Mouse (Mus musculus): ENCODE measurements around the gene Spo11. TPM values are rescaled to one million over a fixed set of nuclear protein-coding genes. Genes with fewer than 3 reads are reported as not detected.
A peak's percentile ranks its signal among the peaks of the same experiment; 100 is the strongest.

The Spo11 gene
- polyA plus RNA-seq, 1 experiment: 0.67 TPM

GRCm38 (mm10) chr2:172937326-172938190 lies 39.9 kb upstream of the Spo11 start:
- H3K4me1 ChIP-seq (ENCODE audit: control insufficient read depth, insufficient read depth, low read length): no peaks in the 10 kb centered on the region
- no peak overlapping the region for H3K27ac ChIP-seq (ENCODE audit: insufficient read depth, low read length)
- TF ChIP-seq POLR2A (IDR thresholded peaks at IDR 0.05; ENCODE audit: extremely low read depth, insufficient read depth, low read length) (no peak), CTCF (IDR thresholded peaks at IDR 0.05; ENCODE audit: extremely low read depth, insufficient read depth, low read length) (no peak)
- no peak overlapping the region for H3K4me3 ChIP-seq (ENCODE audit: insufficient read depth, low read length)

GRCm38 (mm10) chr2:172938761-172939638 lies 38.5 kb upstream of the Spo11 start:
- Histone ChIP-seq H3K4me3 (ENCODE audit: insufficient read depth, low read length) (peak overlapping the region; percentile 38), H3K27ac (ENCODE audit: insufficient read depth, low read length) (no peak overlapping the region), H3K4me1 (ENCODE audit: control insufficient read depth, insufficient read depth, low read length) (no peaks in the 10 kb centered on the region)
- TF ChIP-seq POLR2A (IDR thresholded peaks at IDR 0.05; ENCODE audit: extremely low read depth, insufficient read depth, low read length): no peak

GRCm38 (mm10) chr2:172939639-172940002 lies 37.9 kb upstream of the Spo11 start:
- Histone ChIP-seq H3K4me1 (ENCODE audit: control insufficient read depth, insufficient read depth, low read length) (no peaks in the 10 kb centered on the region), H3K4me3 (ENCODE audit: insufficient read depth, low read length) (peak overlapping the region; percentile 38), H3K27ac (ENCODE audit: insufficient read depth, low read length) (no peak overlapping the region)
- TF ChIP-seq CTCF (IDR thresholded peaks at IDR 0.05; ENCODE audit: extremely low read depth, insufficient read depth, low read length) (no peak), POLR2A (IDR thresholded peaks at IDR 0.05; ENCODE audit: extremely low read depth, insufficient read depth, low read length) (no peak)

DNA sequence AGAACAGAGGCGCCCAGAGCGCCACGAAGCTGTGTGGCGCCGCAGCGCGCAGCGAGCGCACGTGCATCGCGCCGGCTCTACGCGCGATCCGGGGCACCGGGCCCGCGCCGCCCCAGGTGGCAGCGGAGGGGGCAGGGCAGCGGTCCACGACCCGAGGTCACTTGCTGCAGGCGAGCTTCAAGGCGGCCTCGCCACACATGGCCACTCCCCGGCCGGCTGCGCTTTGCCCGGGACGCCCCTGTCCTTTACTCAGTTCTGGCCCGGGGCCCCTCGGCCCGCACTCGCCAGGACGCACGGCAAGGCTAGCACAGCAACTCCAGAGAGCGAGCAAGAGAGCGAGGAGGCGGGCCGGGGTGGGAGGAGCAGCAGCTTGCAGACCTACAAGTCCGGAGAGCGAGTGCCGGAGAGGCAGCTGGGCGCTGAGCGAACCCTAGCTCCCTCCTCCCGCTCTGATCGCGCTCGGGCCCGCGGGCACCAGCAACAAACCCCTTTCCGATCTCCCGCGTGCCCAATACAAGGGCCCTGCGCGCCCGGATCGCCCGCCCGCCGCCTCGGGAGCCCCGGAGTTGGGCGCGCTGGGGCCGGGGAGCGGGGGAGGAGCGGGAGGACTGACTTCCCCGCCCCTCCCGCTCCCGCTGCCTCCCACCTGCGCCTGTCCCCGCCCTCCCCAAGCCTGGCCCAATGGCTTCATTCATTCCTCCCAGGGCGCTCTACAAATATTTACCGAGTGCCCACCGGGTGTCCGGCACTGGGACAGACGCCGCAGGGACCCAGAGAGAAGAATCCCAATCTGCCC lies 37.3 kb upstream of the Spo11 start, which contains the start of gene Bmp7:
Bmp7 (minus strand) TSS at position 319 of the 796 bp plus-strand sequence.
- no peaks in the 10 kb centered on the region for H3K4me1 ChIP-seq (ENCODE audit: control insufficient read depth, insufficient read depth, low read length)
- TF ChIP-seq CTCF (IDR thresholded peaks at IDR 0.05; ENCODE audit: extremely low read depth, insufficient read depth, low read length) (no peak), POLR2A (IDR thresholded peaks at IDR 0.05; ENCODE audit: extremely low read depth, insufficient read depth, low read length) (no peak)
- no peak within 1 kb of the TSS for H3K27ac ChIP-seq (ENCODE audit: insufficient read depth, low read length)
- peak within 1 kb of the TSS; percentile 38 for H3K4me3 ChIP-seq (ENCODE audit: insufficient read depth, low read length)

DNA sequence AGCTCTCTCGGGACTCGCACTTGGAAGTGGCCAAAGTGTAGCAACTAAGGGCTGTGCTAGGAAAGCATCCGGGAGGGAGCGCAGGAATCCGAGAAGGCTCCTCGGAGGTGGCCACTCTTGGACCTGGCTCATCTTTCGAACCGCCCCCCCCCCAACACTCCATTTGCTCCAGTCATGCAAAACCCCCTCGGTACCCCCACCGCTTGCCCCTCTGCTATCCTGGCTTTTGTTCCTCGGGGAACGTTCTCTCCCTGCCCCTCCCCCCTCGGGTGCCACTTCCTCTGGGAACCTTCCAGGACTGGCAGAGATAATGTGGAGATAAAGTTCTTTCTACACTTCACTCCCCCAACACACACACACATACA lies 36.7 kb upstream of the Spo11 start:
- Histone ChIP-seq H3K4me1 (ENCODE audit: control insufficient read depth, insufficient read depth, low read length) (no peaks in the 10 kb centered on the region), H3K4me3 (ENCODE audit: insufficient read depth, low read length) (peak overlapping the region; percentile 38; the same call in 1 of the 2 replicates), H3K27ac (ENCODE audit: insufficient read depth, low read length) (no peak overlapping the region)
- TF ChIP-seq POLR2A (IDR thresholded peaks at IDR 0.05; ENCODE audit: extremely low read depth, insufficient read depth, low read length): no peak
- TF ChIP-seq CTCF (IDR thresholded peaks at IDR 0.05; ENCODE audit: extremely low read depth, insufficient read depth, low read length): no peak

- TF ChIP-seq CTCF (IDR thresholded peaks at IDR 0.05; ENCODE audit: extremely low read depth, insufficient read depth, low read length): peak; percentile 44
- no peak for TF ChIP-seq POLR2A (IDR thresholded peaks at IDR 0.05; ENCODE audit: extremely low read depth, insufficient read depth, low read length)
- H3K27ac ChIP-seq (ENCODE audit: insufficient read depth, low read length): no peak overlapping the region
- no peak overlapping the region for H3K4me3 ChIP-seq (ENCODE audit: insufficient read depth, low read length)
- H3K4me1 ChIP-seq (ENCODE audit: control insufficient read depth, insufficient read depth, low read length): no peaks in the 10 kb centered on the region
These were observed 28.4 kb upstream of the Spo11 start for GRCm38 (mm10) chr2:172949051-172949450.

DNA sequence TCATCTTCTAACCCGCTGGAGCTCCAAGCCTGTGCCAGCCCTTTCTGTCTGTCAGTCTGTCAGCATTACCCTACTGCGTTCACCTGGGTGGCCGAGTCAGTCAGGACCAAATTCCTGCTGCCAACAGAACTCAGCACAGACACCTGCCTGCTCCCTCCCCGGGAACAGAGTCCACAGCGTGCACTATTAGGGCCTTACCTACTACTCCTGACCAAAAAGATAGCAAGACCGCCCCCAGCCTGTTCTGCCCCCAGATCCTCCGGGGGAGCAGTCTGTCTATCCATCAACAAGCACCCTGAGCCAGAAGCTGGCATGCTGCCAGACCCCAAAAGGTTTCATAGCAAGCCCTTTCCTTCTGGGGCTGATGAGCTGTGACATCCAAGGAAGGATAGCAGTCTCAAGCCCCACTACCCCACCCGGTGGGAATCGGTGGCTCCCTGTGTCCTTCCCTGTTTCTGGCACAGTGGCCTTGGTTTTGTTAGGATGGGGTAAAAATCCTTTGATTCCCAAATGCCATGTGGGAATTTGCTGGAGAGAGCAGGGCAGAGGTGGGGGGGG lies 27.3 kb upstream of the Spo11 start:
- H3K4me3 ChIP-seq (ENCODE audit: insufficient read depth, low read length): no peak overlapping the region
- TF ChIP-seq POLR2A (IDR thresholded peaks at IDR 0.05; ENCODE audit: extremely low read depth, insufficient read depth, low read length) (no peak), CTCF (IDR thresholded peaks at IDR 0.05; ENCODE audit: extremely low read depth, insufficient read depth, low read length) (no peak)
- no peak overlapping the region for H3K27ac ChIP-seq (ENCODE audit: insufficient read depth, low read length)
- no peaks in the 10 kb centered on the region for H3K4me1 ChIP-seq (ENCODE audit: control insufficient read depth, insufficient read depth, low read length)

GRCm38 (mm10) chr2:172950722-172951121 lies 26.8 kb upstream of the Spo11 start:
- Histone ChIP-seq H3K4me3 (ENCODE audit: insufficient read depth, low read length) (no peak overlapping the region), H3K27ac (ENCODE audit: insufficient read depth, low read length) (no peak overlapping the region), H3K4me1 (ENCODE audit: control insufficient read depth, insufficient read depth, low read length) (no peaks in the 10 kb centered on the region)
- TF ChIP-seq CTCF (IDR thresholded peaks at IDR 0.05; ENCODE audit: extremely low read depth, insufficient read depth, low read length) (no peak), POLR2A (IDR thresholded peaks at IDR 0.05; ENCODE audit: extremely low read depth, insufficient read depth, low read length) (no peak)

- TF ChIP-seq CTCF (IDR thresholded peaks at IDR 0.05; ENCODE audit: extremely low read depth, insufficient read depth, low read length): no peak
- H3K4me1 ChIP-seq (ENCODE audit: control insufficient read depth, insufficient read depth, low read length): no peaks in the 10 kb centered on the region
- H3K4me3 ChIP-seq (ENCODE audit: insufficient read depth, low read length): no peak overlapping the region
These were observed 25.5 kb upstream of the Spo11 start for GRCm38 (mm10) chr2:172951976-172952375.

More at GRCm38 (mm10) chr2:172951976-172952375, 25.5 kb upstream of the Spo11 start:
- H3K27ac ChIP-seq (ENCODE audit: insufficient read depth, low read length): no peak overlapping the region

Data from cortical plate, adult 2 months (tissue).